Mouse (Mus musculus) frontal cortex, postnatal 25 days (tissue): Measurements from ENCODE around the gene Tspear.
"Not testable (repeated sequence)": the region's sequence is repeated elsewhere in the genome, so short reads cannot be mapped to it uniquely, and the experiment has no call there.

Experiments used
- DNase-seq, 2 experiments: peaks; one replicate each; pipeline ENCODE4 v3.0.0; 2022; ENCODE audit warnings: low spot score in 2 of 2

The Tspear gene

GRCm38 (mm10) chr10:77787876-77788275 lies 101.5 kb downstream of the Tspear start, which contains the start of gene Gm7137:
Gene Gm7137 (minus strand): TSS chr10:77788200.
- DNase-seq: not testable (repeated sequence)

- no peak for DNase-seq
Measured at GRCm38 (mm10) chr10:77788621-77789020, 102.3 kb downstream of the Tspear start.

GRCm38 (mm10) chr10:77794976-77795375 lies 108.6 kb downstream of the Tspear start, which contains the start of gene Gm9639:
Gene Gm9639 (minus strand): TSS chr10:77795076.
- no peak for DNase-seq

GRCm38 (mm10) chr10:77797677-77798076 lies 111.3 kb downstream of the Tspear start:
- DNase-seq: no peak

- not testable (repeated sequence) for DNase-seq
Measured at GRCm38 (mm10) chr10:77798164-77798920, 112.0 kb downstream of the Tspear start.

GRCm38 (mm10) chr10:77798921-77799508 lies 112.6 kb downstream of the Tspear start, which contains the start of gene Gm19668:
Gene Gm19668 (minus strand): TSS chr10:77799133.
- DNase-seq: no peak

- DNase-seq: no peak
Measured at GRCm38 (mm10) chr10:77804095-77804494, 117.7 kb downstream of the Tspear start.

GRCm38 (mm10) chr10:77811743-77812142 lies 125.4 kb downstream of the Tspear start, which contains the start of gene Gm9507:
Gene Gm9507 (minus strand): TSS chr10:77811843.
- no peak for DNase-seq

- DNase-seq: no peak
Measured at GRCm38 (mm10) chr10:77814382-77814781, 128.0 kb downstream of the Tspear start, which contains the start of gene Gm2696. Gene Gm2696 (plus strand): TSS chr10:77814682.

- no peak for DNase-seq
Measured at GRCm38 (mm10) chr10:77815514-77815913, 129.1 kb downstream of the Tspear start.

- no peak for DNase-seq
Measured at GRCm38 (mm10) chr10:77818523-77818922, 132.2 kb downstream of the Tspear start.

- DNase-seq: no peak
Measured at GRCm38 (mm10) chr10:77819203-77819602, 132.8 kb downstream of the Tspear start.

- DNase-seq: no peak
Measured at GRCm38 (mm10) chr10:77826951-77827350, 140.6 kb downstream of the Tspear start, which contains the start of gene Krtap10-4. Gene Krtap10-4 (minus strand): TSS chr10:77827095.

- DNase-seq: no peak
Measured at GRCm38 (mm10) chr10:77835647-77836046, 149.3 kb downstream of the Tspear start, which contains the start of gene Krtap10-10. Gene Krtap10-10 (plus strand): TSS chr10:77835947.

- DNase-seq: no peak
Measured at GRCm38 (mm10) chr10:77839006-77839405, 152.6 kb downstream of the Tspear start.

GRCm38 (mm10) chr10:77846503-77846902 lies 160.1 kb downstream of the Tspear start, which contains the start of gene Gm36176:
Gene Gm36176 (plus strand): TSS chr10:77846803.
- no peak for DNase-seq

- DNase-seq: no peak
Measured at GRCm38 (mm10) chr10:77846961-77847360, 160.6 kb downstream of the Tspear start.

- no peak for DNase-seq
Measured at GRCm38 (mm10) chr10:77847538-77847937, 161.2 kb downstream of the Tspear start.

GRCm38 (mm10) chr10:77852559-77852958 lies 166.2 kb downstream of the Tspear start, which contains the start of gene Gm10318:
Gene Gm10318 (plus strand): TSS chr10:77852859.
- no peak for DNase-seq

GRCm38 (mm10) chr10:77861675-77862074 lies 175.3 kb downstream of the Tspear start, which contains the start of gene Gm3285:
Gene Gm3285 (plus strand): TSS chr10:77861975.
- no peak for DNase-seq

GRCm38 (mm10) chr10:77864067-77864761 lies 177.8 kb downstream of the Tspear start:
- DNase-seq: no peak

- no peak for DNase-seq
Measured at GRCm38 (mm10) chr10:77864762-77865143, 178.4 kb downstream of the Tspear start.
